Mouse (Mus musculus) left cerebral cortex, adult 9 months (tissue): ENCODE results near the gene Gm10447.

Experiments
- DNase-seq, 2 experiments: peaks; one replicate each; pipeline ENCODE4 v3.0.0; 2022; ENCODE audit warnings: low spot score in 2 of 2

The Gm10447 gene

GRCm38 (mm10) chr11:53478383-53479170 lies 21.7 kb upstream of the Gm10447 start:
- DNase-seq, result no peak

GRCm38 (mm10) chr11:53477833-53478232 lies 20.9 kb upstream of the Gm10447 start:
- no peak for DNase-seq

GRCm38 (mm10) chr11:53475620-53476019 lies 18.7 kb upstream of the Gm10447 start:
- DNase-seq, result no peak

GRCm38 (mm10) chr11:53472709-53473108 lies 15.8 kb upstream of the Gm10447 start:
- no peak for DNase-seq

GRCm38 (mm10) chr11:53469968-53470695 lies 13.2 kb upstream of the Gm10447 start, which contains the start of gene Gm9837:
TSS of gene Gm9837 (minus strand) at chr11:53470479.
- DNase-seq, result peak; percentile 83 to 96

- no peak for DNase-seq
Measured at GRCm38 (mm10) chr11:53469294-53469967, 12.5 kb upstream of the Gm10447 start.

GRCm38 (mm10) chr11:53466231-53466971 lies 9.5 kb upstream of the Gm10447 start:
- peak in 1 of 2 experiments; percentile 88 for DNase-seq

- peak; percentile 60 to 74 for DNase-seq
Measured at GRCm38 (mm10) chr11:53463551-53464424, 6.9 kb upstream of the Gm10447 start.

- no peak for DNase-seq
Measured at GRCm38 (mm10) chr11:53461727-53462126, 4.8 kb upstream of the Gm10447 start.

- no peak for DNase-seq
Measured at GRCm38 (mm10) chr11:53460192-53460591, 3.3 kb upstream of the Gm10447 start.

- DNase-seq, result no peak
Measured at GRCm38 (mm10) chr11:53458996-53459395, 2.1 kb upstream of the Gm10447 start.

GRCm38 (mm10) chr11:53457372-53457954 lies 553 bp upstream of the Gm10447 start:
- DNase-seq, result no peak

GRCm38 (mm10) chr11:53453031-53453430 lies 3.9 kb downstream of the Gm10447 start:
- no peak for DNase-seq

- DNase-seq, result no peak
Measured at GRCm38 (mm10) chr11:53452396-53452795, 4.5 kb downstream of the Gm10447 start.

GRCm38 (mm10) chr11:53451361-53451760 lies 5.5 kb downstream of the Gm10447 start:
- DNase-seq, result no peak

- no peak for DNase-seq
Measured at GRCm38 (mm10) chr11:53450070-53450705, 6.7 kb downstream of the Gm10447 start.

- no peak for DNase-seq
Measured at GRCm38 (mm10) chr11:53448529-53448928, 8.4 kb downstream of the Gm10447 start.

- no peak for DNase-seq
Measured at GRCm38 (mm10) chr11:53447996-53448395, 8.9 kb downstream of the Gm10447 start.

- no peak for DNase-seq
Measured at GRCm38 (mm10) chr11:53446183-53446582, 10.7 kb downstream of the Gm10447 start.

GRCm38 (mm10) chr11:53445562-53445961 lies 11.3 kb downstream of the Gm10447 start:
- no peak for DNase-seq
